Mouse (Mus musculus): ENCODE measurements around the gene Cbwd1.
A peak's percentile ranks its signal among the peaks of the same experiment; 100 is the strongest.

Gene Cbwd1

GRCm38 (mm10) chr19:24961172-24961962 lies at the start of gene Cbwd1:
Gene Cbwd1, minus strand, starts transcription at chr19:24961610.
- peak; percentile 99 for DNase-seq (ENCODE audit: low spot score)

GRCm38 (mm10) chr19:25008509-25008908 lies 47.1 kb upstream of the Cbwd1 start:
- DNase-seq (ENCODE audit: low spot score) = no peak

GRCm38 (mm10) chr19:25006686-25007085 lies 45.3 kb upstream of the Cbwd1 start:
- no peak for DNase-seq (ENCODE audit: low spot score)

- DNase-seq (ENCODE audit: low spot score) = no peak
Measured at GRCm38 (mm10) chr19:25003810-25004209, 42.4 kb upstream of the Cbwd1 start.

GRCm38 (mm10) chr19:25002828-25003227 lies 41.4 kb upstream of the Cbwd1 start:
- no peak for DNase-seq (ENCODE audit: low spot score)

- no peak for DNase-seq (ENCODE audit: low spot score)
Measured at GRCm38 (mm10) chr19:25002032-25002431, 40.6 kb upstream of the Cbwd1 start.

GRCm38 (mm10) chr19:25000153-25000552 lies 38.7 kb upstream of the Cbwd1 start:
- DNase-seq (ENCODE audit: low spot score) = peak; percentile 25

- DNase-seq (ENCODE audit: low spot score) = peak; percentile 54
Measured at GRCm38 (mm10) chr19:24999201-24999886, 37.9 kb upstream of the Cbwd1 start, which contains the start of gene Dock8. Gene Dock8, plus strand, starts transcription at chr19:24999534.

- DNase-seq (ENCODE audit: low spot score) = no peak
Measured at GRCm38 (mm10) chr19:24998561-24998960, 37.2 kb upstream of the Cbwd1 start.

- DNase-seq (ENCODE audit: low spot score) = no peak
Measured at GRCm38 (mm10) chr19:24996815-24997704, 35.6 kb upstream of the Cbwd1 start.

- no peak for DNase-seq (ENCODE audit: low spot score)
Measured at GRCm38 (mm10) chr19:24994900-24995299, 33.5 kb upstream of the Cbwd1 start.

GRCm38 (mm10) chr19:24993526-24993925 lies 32.1 kb upstream of the Cbwd1 start:
- DNase-seq (ENCODE audit: low spot score) = no peak

- no peak for DNase-seq (ENCODE audit: low spot score)
Measured at GRCm38 (mm10) chr19:24990138-24990822, 28.9 kb upstream of the Cbwd1 start.

GRCm38 (mm10) chr19:24988831-24989230 lies 27.4 kb upstream of the Cbwd1 start:
- DNase-seq (ENCODE audit: low spot score) = no peak

- DNase-seq (ENCODE audit: low spot score) = no peak
Measured at GRCm38 (mm10) chr19:24987355-24987754, 25.9 kb upstream of the Cbwd1 start.

GRCm38 (mm10) chr19:24985045-24985444 lies 23.6 kb upstream of the Cbwd1 start:
- no peak for DNase-seq (ENCODE audit: low spot score)

- DNase-seq (ENCODE audit: low spot score) = no peak
Measured at GRCm38 (mm10) chr19:24983857-24984498, 22.6 kb upstream of the Cbwd1 start.

- DNase-seq (ENCODE audit: low spot score) = no peak
Measured at GRCm38 (mm10) chr19:24983050-24983449, 21.6 kb upstream of the Cbwd1 start.

GRCm38 (mm10) chr19:24981294-24981693 lies 19.9 kb upstream of the Cbwd1 start:
- no peak for DNase-seq (ENCODE audit: low spot score)

GRCm38 (mm10) chr19:24978852-24979842 lies 17.7 kb upstream of the Cbwd1 start:
- DNase-seq (ENCODE audit: low spot score) = no peak

Measured in testis, postnatal 14 days (tissue).